Mouse (Mus musculus) cerebellum, adult 2 months (tissue): ENCODE data around the gene Maml3. TPM values are rescaled to one million over a fixed set of nuclear protein-coding genes. Genes with fewer than 3 reads are reported as not detected.

ENCODE experiments used
- DNase-seq, 2 experiments: peaks; one replicate each; pipeline ENCODE4 v3.0.0; 2021
- H3K27ac ChIP-seq: fragments of 200-500 bp; 2 replicates; pipeline ENCODE4 v1.5.1; 2012; ENCODE audit warnings: low read length, control low read depth, inconsistent platforms; ENCODE audit not compliant: insufficient read depth
- H3K27me3 ChIP-seq: fragments of 200-500 bp; 2 replicates; pipeline ENCODE4 v1.6.1; 2012; ENCODE audit warnings: inconsistent platforms, mild to moderate bottlenecking, low read length, moderate library complexity; ENCODE audit not compliant: control insufficient read depth, insufficient read depth
- H3K4me1 ChIP-seq: fragments of 200-500 bp; 2 replicates; pipeline ENCODE4 v1.6.1; 2011; ENCODE audit warnings: low read length; ENCODE audit not compliant: control insufficient read depth, insufficient read depth
- H3K4me3 ChIP-seq: fragments of 200-500 bp; replicated peaks from 2 replicates; pipeline ENCODE3; 2011; ENCODE audit warnings: mild to moderate bottlenecking, low read depth, low read length, control low read depth; ENCODE audit not compliant: insufficient read depth
- CTCF ChIP-seq: fragments of 200-500 bp; IDR thresholded peaks from 2 replicates; pipeline ENCODE4 v1.5.1; 2011; ENCODE audit warnings: low read depth, mild to moderate bottlenecking, control low read depth, low read length, moderate library complexity, borderline replicate concordance; ENCODE audit not compliant: insufficient read depth
- POLR2A ChIP-seq: fragments of 200-500 bp; IDR thresholded peaks from 2 replicates; pipeline ENCODE4 v1.6.1; 2011; ENCODE audit warnings: low read length, control low read depth, borderline replicate concordance; ENCODE audit not compliant: insufficient read depth
- WGBS: fragments of 180-500 bp; shearing (Covaris S2); methylation state at CpG from one replicate; pipeline ENCODE4 v1.1.7; 2018; 5-methylcytosine and 5-hydroxymethylcytosine counted together
- polyA plus RNA-seq: library from polyadenylated mRNA; depleted of rRNA; stranded (reverse); fragments of >200 nt; gene quantifications from 2 replicates; pipeline ENCODE4 v1.2.3, GENCODE M21; 2012

Gene Maml3
- polyA plus RNA-seq, 1 experiment, result 6.5 TPM

GRCm38 (mm10) chr3:51885920-51886319, 219.0 kb downstream of the Maml3 start:
- WGBS, result 57% methylated on average over 5 of the region's 5 CpGs
- DNase-seq, result no peak
- TF ChIP-seq CTCF, result no peak
- no peak for TF ChIP-seq POLR2A
- Histone ChIP-seq H3K27me3 (no peaks in the 10 kb centered on the region), H3K4me1 (peaks cover 26% of the 10 kb centered on the region), H3K4me3 (no peak overlapping the region), H3K27ac (no peak overlapping the region)

GRCm38 (mm10) chr3:51885487-51885886, 219.4 kb downstream of the Maml3 start:
- H3K27ac ChIP-seq, result no peak overlapping the region
- H3K4me1 ChIP-seq, result peaks cover 26% of the 10 kb centered on the region
- no peak for DNase-seq
- H3K4me3 ChIP-seq, result no peak overlapping the region
- TF ChIP-seq POLR2A (no peak), CTCF (no peak)
- H3K27me3 ChIP-seq, result no peaks in the 10 kb centered on the region
- WGBS, result 92% methylated on average over 5 of the region's 5 CpGs

GRCm38 (mm10) chr3:51881981-51882380, 222.9 kb downstream of the Maml3 start:
- TF ChIP-seq POLR2A (no peak), CTCF (no peak)
- no peak overlapping the region for H3K27ac ChIP-seq
- H3K4me3 ChIP-seq, result no peak overlapping the region
- no peak for DNase-seq
- peaks cover 8% of the 10 kb centered on the region for H3K4me1 ChIP-seq
- no peaks in the 10 kb centered on the region for H3K27me3 ChIP-seq
- 90% methylated on average over 10 of the region's 10 CpGs for WGBS

GRCm38 (mm10) chr3:51881393-51881792, 223.5 kb downstream of the Maml3 start:
- no peak for DNase-seq
- Histone ChIP-seq H3K27me3 (no peaks in the 10 kb centered on the region), H3K4me3 (no peak overlapping the region), H3K4me1 (peaks cover 8% of the 10 kb centered on the region), H3K27ac (no peak overlapping the region)
- no peak for TF ChIP-seq CTCF
- TF ChIP-seq POLR2A, result no peak
- 92% methylated on average over 1 of the region's 2 CpGs for WGBS

GRCm38 (mm10) chr3:51880506-51881036, 224.3 kb downstream of the Maml3 start:
- TF ChIP-seq CTCF, result no peak
- no peak for TF ChIP-seq POLR2A
- H3K4me1 ChIP-seq, result peaks cover 5% of the 10 kb centered on the region; the same call in 1 of the 2 replicates
- WGBS, result 72% methylated on average over 8 of the region's 8 CpGs
- H3K27me3 ChIP-seq, result no peaks in the 10 kb centered on the region
- no peak for DNase-seq
- no peak overlapping the region for H3K27ac ChIP-seq
- H3K4me3 ChIP-seq, result no peak overlapping the region

- DNase-seq, result no peak
- Histone ChIP-seq H3K4me3 (no peak overlapping the region), H3K27ac (no peak overlapping the region), H3K4me1 (peaks cover 5% of the 10 kb centered on the region; the same call in 1 of the 2 replicates), H3K27me3 (no peaks in the 10 kb centered on the region)
- WGBS, result 66% methylated on average over 11 of the region's 11 CpGs
- TF ChIP-seq CTCF (no peak), POLR2A (no peak)
These were observed 225.7 kb downstream of the Maml3 start for GRCm38 (mm10) chr3:51879211-51879610.

- 95% methylated on average over 9 of the region's 9 CpGs for WGBS
- no peaks in the 10 kb centered on the region for H3K27me3 ChIP-seq
- H3K4me1 ChIP-seq, result peaks cover 5% of the 10 kb centered on the region; the same call in 1 of the 2 replicates
- H3K4me3 ChIP-seq, result no peak overlapping the region
- no peak overlapping the region for H3K27ac ChIP-seq
- TF ChIP-seq POLR2A (no peak), CTCF (no peak)
- DNase-seq, result no peak
These were observed 226.3 kb downstream of the Maml3 start for GRCm38 (mm10) chr3:51878577-51878976.

GRCm38 (mm10) chr3:51876729-51877128, 228.1 kb downstream of the Maml3 start:
- Histone ChIP-seq H3K4me3 (no peak overlapping the region), H3K4me1 (peaks cover 5% of the 10 kb centered on the region), H3K27ac (no peak overlapping the region), H3K27me3 (no peaks in the 10 kb centered on the region)
- no peak for DNase-seq
- 95% methylated on average over 9 of the region's 9 CpGs for WGBS
- TF ChIP-seq POLR2A, result no peak
- no peak for TF ChIP-seq CTCF

- H3K4me1 ChIP-seq, result peaks cover 10% of the 10 kb centered on the region
These were observed 229.2 kb downstream of the Maml3 start for GRCm38 (mm10) chr3:51875629-51876028.

More at GRCm38 (mm10) chr3:51875629-51876028, 229.2 kb downstream of the Maml3 start:
- no peaks in the 10 kb centered on the region for H3K27me3 ChIP-seq
- H3K4me3 ChIP-seq, result no peak overlapping the region
- 92% methylated on average over 4 of the region's 4 CpGs for WGBS
- TF ChIP-seq CTCF (no peak), POLR2A (no peak)
- no peak for DNase-seq
- no peak overlapping the region for H3K27ac ChIP-seq
